Mouse (Mus musculus) neural tube, embryonic 13.5 days (tissue): ENCODE measurements around the gene Lancl3. TPM values are rescaled to one million over a fixed set of nuclear protein-coding genes. Genes with fewer than 3 reads are reported as not detected.

ENCODE experiments used
- ATAC-seq: fragments of 200-750 bp; cut with Nextera tagmentation; 2 replicates; pipeline ENCODE4 v1.8.0; 2017; ENCODE audit warnings: low read depth, mild to moderate bottlenecking, moderate TSS enrichment, moderate library complexity
- H3K27ac ChIP-seq: fragments of 300-500 bp; sonication (generic); replicated peaks from 2 replicates; pipeline ENCODE4 v1.5.1; 2015; ENCODE audit warnings: moderate library complexity, mild to moderate bottlenecking, inconsistent platforms
- H3K27me3 ChIP-seq: fragments of 300-500 bp; sonication (generic); 2 replicates; pipeline ENCODE4 v1.6.1; 2015; ENCODE audit warnings: mild to moderate bottlenecking, inconsistent platforms
- H3K36me3 ChIP-seq: fragments of 300-500 bp; sonication (generic); 2 replicates; pipeline ENCODE4 v1.6.1; 2015; ENCODE audit warnings: mild to moderate bottlenecking, inconsistent platforms
- H3K4me1 ChIP-seq: fragments of 300-500 bp; sonication (generic); replicated peaks from 2 replicates; pipeline ENCODE4 v1.6.1; 2015; ENCODE audit warnings: inconsistent platforms
- H3K4me2 ChIP-seq: fragments of 300-500 bp; sonication (generic); 2 replicates; pipeline ENCODE4 v1.6.1; 2015; ENCODE audit warnings: inconsistent platforms, mild to moderate bottlenecking, moderate library complexity
- H3K4me3 ChIP-seq: fragments of 300-500 bp; sonication (generic); 2 replicates; pipeline ENCODE4 v1.5.1; 2015; ENCODE audit warnings: mild to moderate bottlenecking, inconsistent platforms
- H3K9ac ChIP-seq: fragments of 300-500 bp; sonication (generic); 2 replicates; pipeline ENCODE4 v1.6.1; 2015; ENCODE audit warnings: moderate library complexity, mild to moderate bottlenecking, inconsistent platforms
- H3K9me3 ChIP-seq: fragments of 300-500 bp; sonication (generic); 2 replicates; pipeline ENCODE4 v1.6.1; 2016; ENCODE audit warnings: inconsistent platforms
- WGBS: fragments of 180-500 bp; shearing (Covaris S2); methylation state at CpG from one replicate; pipeline ENCODE4 v1.1.7; 2015; 5-methylcytosine and 5-hydroxymethylcytosine counted together
- polyA plus RNA-seq: library from polyadenylated mRNA; unstranded; fragments of >200 nt; fragmentation: Nextera tagmentation; extraction: Ambion mirVana; gene quantifications from 2 replicates; pipeline ENCODE4 v1.2.1, GENCODE M21; 2015

The Lancl3 gene
- 1.7 and 1.8 TPM in 2 replicates for polyA plus RNA-seq

DNA sequence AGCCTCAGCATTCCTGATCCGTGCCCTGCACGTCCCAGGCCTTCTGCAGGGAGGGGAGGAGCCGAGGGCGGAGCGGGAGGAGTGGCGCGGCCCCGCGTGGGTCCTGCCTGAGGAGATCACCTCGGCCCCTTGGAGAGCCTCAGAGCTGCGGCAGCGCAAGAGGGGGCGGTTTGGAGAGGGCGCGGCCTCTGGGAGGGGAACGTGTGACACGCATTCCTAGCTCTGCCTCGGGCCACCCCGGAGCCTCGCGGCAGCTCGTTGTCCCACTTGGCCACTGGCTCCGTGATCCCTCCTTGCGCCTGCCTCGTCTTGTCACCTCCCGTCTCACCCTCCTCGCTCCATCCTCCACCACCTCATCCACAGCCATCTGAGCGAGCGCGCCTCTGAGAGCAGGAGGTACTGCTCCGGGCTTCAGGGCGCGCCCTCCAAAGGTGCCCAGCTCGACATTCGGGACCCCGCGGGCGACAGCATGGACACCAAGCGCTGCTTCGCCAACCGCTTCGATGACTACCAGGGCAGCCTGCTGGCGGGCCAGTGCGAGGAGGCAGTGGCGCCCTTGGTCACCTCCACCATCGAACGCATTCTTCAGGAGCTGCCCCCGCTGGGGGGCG is at the start of gene Lancl3:
Gene Lancl3, plus strand, starts transcription at position 142 of the 611 bp plus-strand sequence.
- peak within 1 kb of the TSS; percentile 62 for H3K4me2 ChIP-seq
- H3K9ac ChIP-seq: peak within 1 kb of the TSS; percentile 56
- peaks cover 13% of the 10 kb centered on the region for H3K27me3 ChIP-seq
- H3K9me3 ChIP-seq: no peaks in the 10 kb centered on the region
- H3K4me1 ChIP-seq: peaks cover 4% of the 10 kb centered on the region
- H3K27ac ChIP-seq: no peak within 1 kb of the TSS
- peak; percentile 83 for ATAC-seq
- peak within 1 kb of the TSS; percentile 47 for H3K4me3 ChIP-seq
- 12% methylated on average over 41 of the region's 49 CpGs for WGBS
- H3K36me3 ChIP-seq: no peaks in the 10 kb centered on the region

- Histone ChIP-seq H3K27ac (no peak overlapping the region), H3K9me3 (no peaks in the 10 kb centered on the region), H3K27me3 (no peaks in the 10 kb centered on the region), H3K4me2 (no peak overlapping the region), H3K36me3 (no peaks in the 10 kb centered on the region), H3K9ac (no peak overlapping the region), H3K4me1 (no peaks in the 10 kb centered on the region), H3K4me3 (no peak overlapping the region)
- 71% methylated on average over 2 of the region's 2 CpGs for WGBS
- no peak for ATAC-seq
Observed at GRCm38 (mm10) chrX:9179011-9179410, 20.7 kb upstream of the Lancl3 start.

DNA sequence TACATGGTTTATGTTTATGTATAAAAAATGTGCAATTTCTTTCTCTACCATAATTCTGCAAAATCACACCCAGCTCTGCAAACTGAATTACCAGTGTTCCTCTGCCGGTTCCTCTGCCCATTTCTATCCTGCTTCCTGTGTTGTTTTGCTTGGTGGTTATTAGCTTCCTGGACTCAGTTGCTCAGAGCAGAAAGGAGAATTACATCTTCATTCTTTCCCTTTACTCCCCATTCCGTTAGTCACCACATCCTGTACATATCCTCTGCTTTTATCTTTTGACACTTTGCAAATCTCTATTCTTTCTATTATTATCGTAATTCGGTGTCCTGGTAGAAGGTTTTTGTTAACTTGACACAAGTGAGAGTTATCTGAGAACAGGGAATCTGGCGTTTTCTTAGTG is 18.1 kb upstream of the Lancl3 start:
- Histone ChIP-seq H3K4me3 (no peak overlapping the region), H3K9me3 (no peaks in the 10 kb centered on the region), H3K9ac (no peak overlapping the region), H3K36me3 (no peaks in the 10 kb centered on the region), H3K27me3 (no peaks in the 10 kb centered on the region), H3K4me1 (no peaks in the 10 kb centered on the region), H3K4me2 (no peak overlapping the region), H3K27ac (no peak overlapping the region)
- no peak for ATAC-seq
- 53% methylated on average over 5 of the region's 5 CpGs for WGBS

GRCm38 (mm10) chrX:9200380-9200917 is 747 bp downstream of the Lancl3 start:
- H3K9ac ChIP-seq: peak overlapping the region; percentile 56
- H3K27ac ChIP-seq: no peak overlapping the region
- H3K36me3 ChIP-seq: no peaks in the 10 kb centered on the region
- peaks cover 13% of the 10 kb centered on the region for H3K27me3 ChIP-seq
- H3K9me3 ChIP-seq: no peaks in the 10 kb centered on the region
- peak overlapping the region; percentile 47 for H3K4me3 ChIP-seq
- WGBS: 17% methylated on average over 48 of the region's 72 CpGs
- H3K4me1 ChIP-seq: peaks cover 4% of the 10 kb centered on the region
- H3K4me2 ChIP-seq: peak overlapping the region; percentile 62
- peak; percentile 77 for ATAC-seq

DNA sequence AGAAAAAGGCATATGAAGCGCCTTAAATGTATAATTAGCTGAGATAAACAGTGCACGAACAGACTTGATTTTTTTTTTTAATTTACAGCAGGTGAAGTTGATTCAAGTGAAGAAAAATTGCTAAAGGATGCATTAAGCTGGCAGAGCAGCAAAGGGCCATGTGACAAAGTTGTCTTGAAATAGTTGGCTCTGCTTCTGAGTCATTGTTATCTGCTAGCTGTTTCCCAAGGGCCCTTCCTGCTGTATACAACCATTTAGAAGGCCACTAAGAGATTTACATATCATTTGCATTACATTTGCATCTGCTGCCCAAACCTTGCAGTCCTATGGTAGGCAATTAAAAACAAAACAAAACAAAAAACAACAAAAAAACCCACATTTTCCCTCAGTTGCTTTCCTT is 2.3 kb downstream of the Lancl3 start:
- Histone ChIP-seq H3K27ac (no peak overlapping the region), H3K4me2 (peak overlapping the region; percentile 33; the same call in 1 of the 2 replicates), H3K9ac (no peak overlapping the region), H3K4me3 (no peak overlapping the region), H3K36me3 (no peaks in the 10 kb centered on the region), H3K27me3 (peaks cover 13% of the 10 kb centered on the region), H3K4me1 (peaks cover 4% of the 10 kb centered on the region), H3K9me3 (no peaks in the 10 kb centered on the region)
- ATAC-seq: no peak
- WGBS: 58% methylated on average over 2 of the region's 2 CpGs

DNA sequence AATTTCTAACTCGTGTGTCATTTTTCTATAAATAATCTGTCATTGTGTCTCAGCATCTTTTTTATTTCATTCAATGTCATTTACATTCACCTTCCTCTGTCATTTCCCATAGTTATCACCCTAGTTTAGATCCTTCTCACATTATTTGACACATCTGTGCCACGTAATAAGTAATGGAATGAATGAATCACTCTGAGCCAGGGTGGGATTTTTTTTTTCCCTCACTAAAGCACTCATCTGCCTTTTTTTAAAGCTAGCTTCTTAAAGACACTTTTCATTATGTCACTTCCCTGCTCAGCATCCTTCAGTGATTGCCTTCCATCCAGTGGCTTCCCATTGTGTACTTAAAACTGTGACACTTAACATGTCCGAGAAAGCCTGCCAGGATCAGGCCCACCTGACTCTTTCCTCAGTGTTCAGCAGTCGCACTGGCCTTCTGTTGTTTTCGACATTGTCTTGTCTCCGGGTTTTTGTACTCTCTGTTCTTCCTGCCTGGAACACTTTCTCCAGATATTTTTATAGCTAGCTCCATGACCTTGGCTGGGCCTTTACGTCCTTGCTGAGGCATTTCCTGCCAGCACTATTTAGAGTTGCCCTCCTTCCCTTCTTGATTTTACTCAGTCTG is 3.2 kb downstream of the Lancl3 start:
- 53% methylated on average over 7 of the region's 7 CpGs for WGBS
- Histone ChIP-seq H3K27me3 (peaks cover 13% of the 10 kb centered on the region), H3K4me3 (no peak overlapping the region), H3K4me2 (peak overlapping the region; percentile 33; the same call in 1 of the 2 replicates), H3K27ac (no peak overlapping the region; the same call in 1 of the 2 replicates), H3K36me3 (no peaks in the 10 kb centered on the region), H3K9me3 (no peaks in the 10 kb centered on the region), H3K9ac (no peak overlapping the region), H3K4me1 (peaks cover 4% of the 10 kb centered on the region)
- no peak for ATAC-seq

GRCm38 (mm10) chrX:9205121-9205520 is 5.4 kb downstream of the Lancl3 start:
- Histone ChIP-seq H3K4me1 (peaks cover 4% of the 10 kb centered on the region), H3K27ac (no peak overlapping the region), H3K4me2 (no peak overlapping the region), H3K9me3 (no peaks in the 10 kb centered on the region), H3K36me3 (no peaks in the 10 kb centered on the region), H3K27me3 (no peaks in the 10 kb centered on the region), H3K4me3 (no peak overlapping the region), H3K9ac (no peak overlapping the region)
- no peak for ATAC-seq
- 81% methylated on average over 2 of the region's 2 CpGs for WGBS

GRCm38 (mm10) chrX:9216244-9216643 is 16.5 kb downstream of the Lancl3 start:
- no peak overlapping the region for H3K4me2 ChIP-seq
- H3K4me1 ChIP-seq: no peaks in the 10 kb centered on the region
- H3K9me3 ChIP-seq: no peaks in the 10 kb centered on the region
- ATAC-seq: no peak
- H3K9ac ChIP-seq: no peak overlapping the region
- H3K36me3 ChIP-seq: no peaks in the 10 kb centered on the region
- H3K27me3 ChIP-seq: no peaks in the 10 kb centered on the region
- 98% methylated on average over 2 of the region's 2 CpGs for WGBS
- H3K4me3 ChIP-seq: no peak overlapping the region
- no peak overlapping the region for H3K27ac ChIP-seq

GRCm38 (mm10) chrX:9219570-9219969 is 19.9 kb downstream of the Lancl3 start:
- Histone ChIP-seq H3K9me3 (no peaks in the 10 kb centered on the region), H3K27ac (no peak overlapping the region), H3K4me1 (no peaks in the 10 kb centered on the region), H3K4me2 (no peak overlapping the region), H3K9ac (no peak overlapping the region), H3K36me3 (no peaks in the 10 kb centered on the region), H3K4me3 (no peak overlapping the region), H3K27me3 (no peaks in the 10 kb centered on the region)
- WGBS: 93% methylated on average over 3 of the region's 3 CpGs
- ATAC-seq: no peak

DNA sequence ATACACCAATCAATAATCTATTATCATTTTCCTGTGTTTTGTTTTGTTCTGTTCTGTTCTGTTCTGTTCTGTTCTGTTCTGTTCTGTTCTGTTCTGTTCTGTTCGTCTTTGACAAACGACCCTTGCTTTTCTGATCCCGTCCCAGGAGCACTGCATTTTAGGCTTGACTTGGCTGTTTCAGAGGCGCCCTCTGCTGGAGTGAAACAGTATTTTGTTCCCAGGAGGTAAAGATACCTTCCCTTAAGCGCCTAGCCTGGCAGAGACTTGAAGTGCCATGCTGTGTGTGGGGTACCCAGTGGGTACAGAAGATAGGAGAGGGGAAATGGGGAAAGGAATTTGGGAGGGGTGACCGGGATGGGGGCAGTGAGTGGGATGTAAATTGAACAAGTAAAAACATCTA is 21.5 kb downstream of the Lancl3 start:
- ATAC-seq: no peak
- no peaks in the 10 kb centered on the region for H3K36me3 ChIP-seq
- 32% methylated on average over 6 of the region's 6 CpGs for WGBS

GRCm38 (mm10) chrX:9221736-9222135 is 22.0 kb downstream of the Lancl3 start:
- 77% methylated on average over 4 of the region's 4 CpGs for WGBS
- no peak for ATAC-seq
- Histone ChIP-seq H3K36me3 (no peaks in the 10 kb centered on the region), H3K9ac (no peak overlapping the region), H3K4me2 (no peak overlapping the region), H3K4me1 (no peaks in the 10 kb centered on the region), H3K4me3 (no peak overlapping the region), H3K27me3 (no peaks in the 10 kb centered on the region), H3K9me3 (no peaks in the 10 kb centered on the region), H3K27ac (no peak overlapping the region)

More for the DNA sequence above, 21.5 kb downstream of the Lancl3 start:
- Histone ChIP-seq H3K4me3 (no peak overlapping the region), H3K27me3 (no peaks in the 10 kb centered on the region), H3K9me3 (no peaks in the 10 kb centered on the region), H3K9ac (no peak overlapping the region), H3K27ac (no peak overlapping the region), H3K4me2 (no peak overlapping the region), H3K4me1 (no peaks in the 10 kb centered on the region)

DNA sequence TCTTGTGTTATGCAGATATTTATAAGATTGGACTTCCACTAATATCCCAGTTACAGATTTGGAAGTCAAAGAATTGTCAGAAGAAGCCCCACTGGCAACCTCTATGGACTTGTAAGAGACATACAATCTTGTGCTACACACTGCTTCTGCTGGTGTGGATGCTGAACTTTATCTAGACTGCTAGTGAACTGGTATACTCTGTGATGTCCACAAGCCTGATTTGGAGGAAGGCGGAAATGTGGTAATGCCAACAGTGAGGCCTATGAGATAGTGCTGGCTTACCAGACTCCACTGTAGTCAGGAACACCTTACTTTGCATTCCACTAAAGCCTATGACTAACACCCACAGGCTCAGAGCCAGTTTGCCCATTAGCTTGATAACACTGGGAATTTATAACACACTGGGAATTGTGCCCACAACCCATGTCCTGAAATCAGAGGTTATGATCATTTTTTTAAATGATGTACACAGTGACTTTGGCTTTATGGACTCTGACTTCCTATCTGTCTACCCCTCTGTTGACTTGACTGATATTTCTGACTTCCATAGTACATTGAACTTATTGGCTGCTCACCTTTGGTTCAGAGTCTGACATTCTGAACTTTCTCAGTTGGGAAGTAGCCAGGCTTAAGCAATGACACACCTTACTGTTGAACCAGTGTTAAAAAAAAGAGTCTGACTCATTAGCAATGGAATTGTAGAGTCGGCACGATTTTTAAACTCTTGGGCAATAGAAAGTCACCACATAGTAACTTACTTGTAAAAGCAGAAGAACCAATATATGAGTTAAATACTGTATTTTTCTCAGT is 22.9 kb downstream of the Lancl3 start:
- no peak overlapping the region for H3K9ac ChIP-seq
- H3K4me1 ChIP-seq: no peaks in the 10 kb centered on the region
- no peak overlapping the region for H3K4me3 ChIP-seq
- no peaks in the 10 kb centered on the region for H3K36me3 ChIP-seq
- H3K9me3 ChIP-seq: no peaks in the 10 kb centered on the region
- H3K27ac ChIP-seq: no peak overlapping the region
- no peaks in the 10 kb centered on the region for H3K27me3 ChIP-seq
- no peak for ATAC-seq
- H3K4me2 ChIP-seq: no peak overlapping the region
- WGBS: 91% methylated on average over 3 of the region's 3 CpGs
